Mouse (Mus musculus) left cerebral cortex, postnatal 36 days (tissue): Measurements from ENCODE around the gene Htr3a. TPM values are rescaled to one million over a fixed set of nuclear protein-coding genes. Genes with fewer than 3 reads are reported as not detected.

ENCODE experiments used
- DNase-seq, 2 experiments: peaks; one replicate each; pipeline ENCODE4 v3.0.0; 2021 to 2022; ENCODE audit warnings: low spot score in 2 of 2, mixed read lengths in 1 of 2
- intact Hi-C: fragments of 180-260 bp; cut with DNase I; formaldehyde crosslinking; loops from one replicate; pipeline ENCODE4 v1.15.1; 2025
- total RNA-seq, 2 experiments: library from RNA; stranded (reverse); gene quantifications; 2 replicates each; pipeline ENCODE4 v1.2.3; 2021

The Htr3a gene
- total RNA-seq, 2 experiments from 2014 or later, result 7.4 to 7.8 TPM

DNA sequence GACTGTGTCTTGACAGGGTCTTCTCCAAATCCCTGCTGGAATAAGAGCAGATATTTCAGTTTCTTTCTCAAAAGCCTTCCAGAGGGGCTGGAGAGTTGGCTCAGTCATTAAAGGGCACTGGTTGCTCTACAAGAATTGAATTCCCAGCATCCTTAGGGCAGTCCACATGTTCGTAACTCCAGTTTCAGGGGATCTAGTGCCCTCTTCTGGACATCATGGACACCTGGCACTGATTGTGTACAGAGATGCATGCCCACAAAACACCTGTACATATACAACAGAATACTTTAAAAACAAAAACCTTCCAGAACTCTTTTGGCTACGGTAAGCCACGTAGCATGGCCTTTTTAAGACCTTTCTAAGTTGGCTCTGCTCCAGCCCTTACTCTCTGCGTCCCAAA lies 54.7 kb downstream of the Htr3a start:
- no peak for DNase-seq
- intact Hi-C loops, result no loop called here

DNA sequence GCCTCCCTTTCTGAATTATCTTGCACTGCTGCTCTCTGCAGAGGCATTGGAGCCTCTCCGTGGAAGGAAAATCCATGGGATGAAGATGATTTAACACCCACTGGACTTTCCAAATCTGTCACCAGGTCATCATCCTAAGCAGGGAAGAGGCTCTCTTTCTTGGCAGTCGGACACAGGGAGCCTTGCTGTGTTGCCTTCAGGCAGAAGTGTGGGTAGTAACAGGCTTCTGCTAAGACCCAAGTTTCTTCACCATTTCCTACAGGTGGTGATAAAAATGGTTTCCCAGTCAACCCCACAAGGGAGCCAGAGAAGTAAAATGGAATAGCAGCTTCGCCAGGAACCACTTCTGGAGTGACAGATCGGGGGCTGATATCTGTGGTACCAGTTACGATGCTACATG lies 61.4 kb downstream of the Htr3a start:
- DNase-seq, result no peak
- intact Hi-C loops, result no loop called here

Other genes starting within 250 kb of the Htr3a start
- gene Zbtb16, start 74.9 kb downstream of the Htr3a start, total RNA-seq, result 10 to 100 TPM; 75.1 to 93.6 TPM
- gene Htr3b, start 53.9 kb upstream of the Htr3a start, total RNA-seq, result not detected
- gene Usp28, start 74.3 kb upstream of the Htr3a start, total RNA-seq, result 10 to 100 TPM; 35.6 to 52.3 TPM
- 10 to 100 TPM; 14.1 to 19.6 TPM for gene Zw10, start 144.5 kb upstream of the Htr3a start, total RNA-seq
- gene Tmprss5, start 170.2 kb upstream of the Htr3a start, total RNA-seq, result under 1 TPM; 0.39 to 0.54 TPM